Mouse (Mus musculus): ENCODE measurements around the gene Asb5.
"Not testable (repeated sequence)": the region's sequence is repeated elsewhere in the genome, so short reads cannot be mapped to it uniquely, and the experiment has no call there.

Gene Asb5

DNA sequence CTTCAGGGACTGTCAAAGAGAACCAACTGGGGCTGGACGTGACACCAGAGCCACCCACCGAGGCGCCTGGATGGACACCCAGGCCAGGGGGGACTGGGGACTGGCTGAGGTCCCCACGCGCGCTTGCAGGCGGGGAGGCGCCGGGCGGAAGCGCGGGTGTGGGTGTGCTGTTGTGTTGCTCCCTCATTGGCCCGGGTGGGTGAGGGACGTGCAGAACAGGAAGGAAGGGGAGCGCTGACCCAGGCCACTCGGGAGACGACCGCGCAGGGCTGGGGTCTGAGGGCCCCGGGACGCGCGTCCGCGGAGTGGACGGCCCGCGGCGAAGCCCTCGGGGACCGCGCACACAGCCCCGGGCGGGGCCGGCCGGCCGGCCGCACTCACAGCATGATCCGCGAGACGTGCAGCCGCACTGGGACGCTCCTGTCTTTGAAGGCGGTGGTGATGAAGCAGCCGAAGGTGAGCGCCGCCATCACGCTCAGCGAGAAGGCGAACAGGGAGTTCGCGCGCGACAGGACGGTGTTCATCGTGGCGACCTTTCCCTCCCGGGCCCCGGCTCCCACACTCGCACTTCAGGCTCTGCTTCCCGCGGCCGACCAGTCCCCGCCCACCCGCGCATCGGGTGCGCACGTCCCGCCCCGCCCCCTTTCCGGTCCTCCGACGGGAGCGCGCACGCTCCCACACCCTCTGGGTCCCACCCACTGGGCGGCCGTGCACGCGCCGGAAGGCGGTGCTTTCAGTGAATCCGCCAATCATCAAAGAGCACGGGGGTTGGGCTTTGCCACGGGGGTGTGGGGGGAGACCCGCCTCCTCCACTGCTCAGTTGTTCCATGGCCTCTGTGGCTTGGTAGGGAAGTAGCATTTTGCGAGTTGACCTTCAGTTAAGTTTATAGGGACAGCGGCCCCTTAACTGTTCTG lies at the start of gene Asb5, which contains the start of gene Spcs3:
Gene Asb5, plus strand, starts transcription at position 199 of the 915 bp plus-strand sequence.
Gene Spcs3, minus strand, starts transcription at position 617 of the 915 bp plus-strand sequence.
- DNase-seq = peak; percentile 96

DNA sequence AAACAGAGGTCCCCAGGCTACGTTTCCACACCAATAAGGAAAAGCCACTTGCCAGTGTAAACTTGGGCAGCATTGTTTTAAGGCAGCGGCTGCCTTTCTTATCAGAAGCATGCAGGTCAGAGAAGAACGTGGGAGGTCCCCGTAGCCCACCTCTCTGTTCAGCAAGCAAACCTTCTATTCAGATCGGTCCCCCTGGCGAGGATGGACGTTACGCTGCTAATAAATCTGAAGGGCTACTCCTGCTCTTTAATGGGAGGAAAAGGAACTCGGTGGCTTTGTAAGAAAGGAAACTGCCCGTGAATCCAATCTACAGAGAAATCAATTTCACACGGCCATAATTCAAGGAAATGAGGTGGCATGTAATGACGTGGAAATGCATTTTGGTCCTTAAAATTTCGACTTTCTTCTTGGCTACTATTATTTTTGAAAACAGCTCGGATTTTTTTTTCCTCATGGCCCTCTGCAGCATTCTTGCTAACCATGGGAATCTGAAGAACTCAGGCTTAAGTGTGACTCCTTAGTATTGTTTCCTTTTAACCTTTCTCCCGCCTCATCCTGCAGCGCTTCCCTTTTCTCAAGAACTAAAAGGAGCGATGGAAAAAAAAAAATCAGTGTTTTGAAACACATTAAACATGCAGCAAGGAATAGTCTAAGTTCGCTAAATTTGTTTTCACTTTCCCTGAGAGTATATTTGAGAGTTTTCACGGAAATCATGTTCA lies 42.7 kb upstream of the Asb5 start:
- DNase-seq = no peak

DNA sequence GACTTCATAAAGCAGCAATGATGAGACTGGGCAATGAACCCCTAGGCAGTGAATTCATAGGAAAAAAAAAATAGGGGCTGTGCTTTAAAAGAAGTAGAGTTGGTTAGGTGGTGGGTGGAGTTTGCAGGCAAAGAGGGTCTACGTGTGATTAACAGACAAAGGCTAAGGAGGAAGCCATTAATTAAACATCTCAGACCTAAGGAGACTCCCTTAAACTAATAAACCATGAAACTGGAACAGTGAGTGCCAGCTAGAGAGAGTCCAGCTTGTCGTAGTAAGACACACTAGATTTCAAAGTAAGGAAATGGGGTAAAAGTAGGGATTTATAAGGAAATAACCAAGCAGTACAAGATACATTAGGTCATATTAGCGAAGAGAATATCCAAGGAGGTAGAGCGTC lies 40.9 kb upstream of the Asb5 start:
- no peak for DNase-seq

DNA sequence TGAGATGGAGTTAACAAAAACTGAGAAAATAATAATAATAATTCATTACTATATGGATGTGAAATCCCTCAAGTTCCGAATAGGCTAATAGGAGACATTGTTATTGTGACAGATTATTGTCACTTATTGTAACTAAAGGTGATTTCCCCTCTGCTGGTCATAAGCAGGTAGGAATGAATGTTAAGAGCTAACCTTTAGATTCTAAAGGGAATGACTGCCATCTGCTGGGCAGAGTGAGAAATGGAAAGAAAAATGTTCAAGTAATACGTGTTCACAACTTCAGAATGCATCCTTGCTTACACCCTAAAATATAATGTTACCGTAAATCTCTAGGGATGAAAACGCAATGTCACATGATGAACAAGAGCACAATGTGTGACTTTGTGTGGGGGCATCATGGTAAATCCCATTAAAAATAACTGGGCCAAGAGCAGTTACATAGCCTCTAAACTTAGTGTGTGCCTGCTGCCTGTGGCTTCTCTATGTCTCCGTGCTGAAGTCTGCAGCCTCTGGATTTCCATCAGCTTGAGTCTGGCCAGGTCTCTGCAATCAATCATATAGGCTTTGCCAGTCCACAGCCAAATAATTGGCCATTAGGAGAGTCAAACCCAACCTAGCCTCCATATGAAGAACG lies 38.2 kb upstream of the Asb5 start:
- DNase-seq = no peak

DNA sequence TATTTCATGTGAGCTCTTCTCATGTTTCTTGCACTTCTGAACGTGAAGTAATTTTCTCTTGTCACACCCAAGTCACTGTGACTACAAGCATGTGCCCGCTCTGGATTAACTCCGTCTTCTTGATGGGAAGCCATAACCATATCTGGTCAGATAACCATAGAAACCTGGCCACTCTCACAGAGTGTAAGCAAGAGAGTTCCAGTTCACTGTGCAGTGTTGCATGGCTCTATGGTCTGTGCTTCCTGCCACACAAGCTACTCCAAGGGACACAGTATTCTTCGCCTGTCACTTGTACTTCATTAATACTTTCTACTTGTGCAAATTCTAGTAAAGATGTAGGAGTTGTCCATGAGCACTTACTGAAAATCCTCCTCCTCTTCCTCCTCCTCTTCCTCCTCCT lies 37.4 kb upstream of the Asb5 start:
- no peak for DNase-seq

DNA sequence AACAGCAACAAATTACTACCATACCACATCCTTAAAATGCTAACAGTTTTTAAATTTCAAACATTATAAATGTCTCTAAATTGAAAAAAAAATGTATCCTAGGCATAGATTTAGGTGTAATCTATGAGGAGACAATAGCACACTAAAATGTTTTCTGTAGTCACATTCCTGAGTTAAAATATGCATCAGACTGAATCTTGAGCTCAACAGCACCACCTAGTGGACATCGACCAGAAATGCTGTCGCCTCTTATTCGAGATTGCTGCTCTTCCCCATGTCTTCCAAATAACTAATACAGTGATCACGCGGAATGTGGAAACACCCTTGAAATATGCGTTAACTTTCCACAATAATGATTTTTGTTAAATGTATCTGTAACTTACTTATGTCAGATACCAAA lies 36.3 kb upstream of the Asb5 start:
- peak; percentile 73 for DNase-seq

DNA sequence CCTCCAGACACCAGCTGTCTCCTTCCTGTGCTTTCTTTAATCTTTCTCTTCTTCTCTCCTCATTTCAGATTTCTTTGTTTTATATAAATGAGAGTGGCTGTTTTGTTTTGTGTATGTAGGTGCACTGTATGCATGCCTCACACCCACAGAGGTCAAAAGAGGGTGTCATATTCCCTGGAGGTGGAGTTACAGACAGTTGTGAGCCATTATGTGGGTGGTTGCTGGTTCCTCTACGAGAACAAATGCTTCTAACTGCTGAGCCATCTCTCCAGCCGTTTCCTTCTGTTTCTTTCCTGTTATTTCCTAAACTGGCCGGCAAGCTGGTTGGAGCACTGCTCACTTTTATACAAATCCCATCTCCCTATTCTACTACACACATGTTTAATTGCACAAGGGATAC lies 35.5 kb upstream of the Asb5 start:
- DNase-seq = no peak

DNA sequence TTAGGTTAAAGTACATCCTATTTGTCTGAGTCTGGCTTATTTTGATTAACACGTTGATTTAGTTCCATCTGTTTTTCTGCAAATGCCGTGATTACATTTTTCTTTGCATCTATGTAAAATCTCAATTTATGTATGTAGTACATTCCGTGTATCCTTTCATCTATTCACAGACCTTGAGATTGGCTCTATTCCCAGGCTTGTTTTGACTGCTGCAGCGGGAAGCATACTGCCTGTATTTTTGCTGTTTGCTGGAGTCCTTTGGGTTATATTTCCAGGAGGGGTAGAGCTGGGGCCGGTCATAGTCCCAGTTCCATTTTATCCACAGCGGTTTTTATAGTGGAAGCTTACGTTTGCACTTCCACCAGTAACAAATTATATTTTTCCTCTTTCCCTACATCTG lies 26.3 kb upstream of the Asb5 start:
- no peak for DNase-seq

DNA sequence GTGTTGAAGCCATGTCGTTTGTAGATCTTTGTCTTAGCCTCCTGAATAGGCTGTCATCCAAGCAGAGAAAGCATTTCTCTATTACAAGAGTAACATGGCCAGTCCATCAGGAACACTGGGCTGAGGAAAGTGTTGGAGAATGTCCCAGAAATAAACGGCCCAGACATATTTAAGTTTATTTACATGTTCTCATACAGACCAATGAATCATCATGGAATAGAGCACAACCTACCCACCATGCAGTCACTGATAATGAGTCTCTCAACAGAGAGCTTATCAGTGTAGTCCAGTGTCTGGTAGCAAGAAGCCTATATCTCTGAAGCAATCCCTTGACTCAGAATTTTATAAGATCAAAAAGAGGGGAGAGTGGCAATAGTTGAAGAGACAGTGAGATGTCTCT lies 24.3 kb upstream of the Asb5 start:
- DNase-seq = no peak

DNA sequence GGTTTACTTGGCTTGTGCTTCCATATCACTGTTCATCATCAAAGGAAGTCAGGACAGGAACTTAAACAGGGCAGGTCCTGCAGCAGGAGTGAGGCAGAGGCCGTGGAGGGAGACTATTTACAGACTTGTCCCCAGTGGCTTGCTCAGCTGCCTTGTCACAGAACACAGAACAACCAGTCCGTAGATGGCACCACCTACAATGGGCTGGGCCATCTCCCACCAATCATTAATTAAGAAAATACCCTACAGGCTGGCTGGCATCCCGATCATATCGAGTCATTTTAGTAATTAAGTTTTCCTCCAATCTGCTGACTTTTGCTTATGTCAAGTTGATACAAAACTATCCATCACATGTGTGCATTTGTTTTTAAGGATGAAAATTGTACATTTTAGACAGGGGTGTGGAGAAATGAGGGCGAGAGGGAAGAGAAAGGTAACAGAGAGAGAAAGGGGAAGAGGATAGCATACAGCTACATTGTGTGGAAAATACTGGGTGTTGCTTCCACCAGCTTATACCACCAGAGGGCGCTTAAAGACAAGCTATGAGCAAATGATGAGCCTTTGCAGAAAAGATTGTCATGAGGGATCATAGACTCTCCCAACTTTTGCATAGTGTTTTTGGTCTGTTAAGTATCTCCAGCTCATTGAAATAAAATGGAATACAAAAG lies 21.8 kb upstream of the Asb5 start:
- peak; percentile 87 for DNase-seq

DNA sequence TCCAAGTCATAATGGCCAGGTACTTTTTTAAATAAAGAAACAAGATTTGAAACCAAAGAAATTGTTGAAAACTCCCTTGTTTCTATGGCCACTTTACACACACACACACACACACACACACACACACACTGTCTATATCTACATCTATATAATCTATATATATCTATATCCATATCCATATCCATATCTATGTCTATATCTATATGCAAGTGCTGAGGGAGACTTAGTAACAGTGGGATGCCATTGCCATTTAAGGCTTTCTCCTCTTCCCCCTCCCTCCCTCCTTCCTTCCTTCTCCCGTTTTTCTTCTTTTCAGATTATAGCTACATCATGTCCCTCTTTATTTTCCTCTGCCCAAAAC lies 21.3 kb upstream of the Asb5 start:
- DNase-seq = no peak

DNA sequence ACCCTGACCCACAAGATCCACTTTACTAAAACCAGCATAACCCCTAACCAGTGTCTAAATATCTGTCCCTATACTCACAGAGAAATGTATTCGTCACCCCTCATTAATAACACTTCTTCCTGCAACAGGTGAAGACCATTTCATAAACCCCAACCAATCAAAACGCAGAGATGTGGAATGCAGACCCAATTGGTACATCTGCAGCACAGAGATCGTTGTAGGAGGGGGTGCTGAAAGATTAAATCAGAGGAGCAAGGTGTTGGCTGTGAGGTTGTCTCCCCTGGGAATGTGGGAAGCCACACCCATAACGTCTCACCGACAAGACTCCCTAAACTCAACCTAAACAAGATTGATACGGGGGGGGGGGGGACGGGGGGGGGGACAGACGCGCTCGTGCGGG lies 20.6 kb upstream of the Asb5 start:
- no peak for DNase-seq

DNA sequence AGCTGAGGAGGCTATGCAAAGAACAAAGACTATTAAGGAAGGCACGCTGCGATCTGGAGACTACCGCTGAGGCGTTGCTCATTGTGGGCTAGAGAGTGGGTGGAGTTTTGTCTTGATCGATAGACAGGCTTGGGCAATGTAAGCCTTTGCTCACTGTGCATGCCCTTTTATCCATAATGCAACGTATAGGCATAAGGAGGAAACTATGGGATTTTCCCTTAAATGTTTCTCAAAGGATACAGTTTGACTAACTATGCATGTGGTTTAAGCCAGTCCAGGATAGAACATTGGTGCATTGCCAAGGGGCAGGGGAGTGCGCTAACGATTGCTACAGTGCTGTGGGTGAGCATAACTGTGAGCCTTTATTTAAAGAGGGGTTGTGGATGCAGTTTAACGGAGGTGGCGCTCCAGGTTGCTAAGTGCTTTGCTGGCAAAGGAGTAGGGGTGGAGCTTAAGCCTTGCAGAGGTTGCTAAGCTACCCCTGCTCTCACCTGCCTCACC lies 20.1 kb upstream of the Asb5 start:
- peak; percentile 63 for DNase-seq

DNA sequence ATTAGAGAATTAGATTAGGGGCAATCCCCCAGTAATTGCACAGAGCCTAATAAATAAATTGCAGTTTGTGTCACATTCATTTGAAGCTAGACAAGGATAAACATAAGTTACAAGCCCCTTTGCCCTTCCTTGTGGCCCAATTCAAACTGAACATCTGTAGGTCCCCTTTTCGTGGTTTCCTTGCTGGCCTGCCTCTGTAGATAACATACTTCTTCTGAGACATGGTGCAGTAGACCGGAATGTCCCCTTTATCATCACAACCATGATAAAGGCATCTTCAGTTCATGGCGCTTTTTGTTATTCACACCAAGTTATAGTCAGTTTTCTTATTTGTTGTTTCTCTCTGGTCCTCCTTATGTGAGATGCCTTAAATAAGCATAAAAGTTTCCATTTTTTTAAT lies 17.6 kb upstream of the Asb5 start:
- no peak for DNase-seq

DNA sequence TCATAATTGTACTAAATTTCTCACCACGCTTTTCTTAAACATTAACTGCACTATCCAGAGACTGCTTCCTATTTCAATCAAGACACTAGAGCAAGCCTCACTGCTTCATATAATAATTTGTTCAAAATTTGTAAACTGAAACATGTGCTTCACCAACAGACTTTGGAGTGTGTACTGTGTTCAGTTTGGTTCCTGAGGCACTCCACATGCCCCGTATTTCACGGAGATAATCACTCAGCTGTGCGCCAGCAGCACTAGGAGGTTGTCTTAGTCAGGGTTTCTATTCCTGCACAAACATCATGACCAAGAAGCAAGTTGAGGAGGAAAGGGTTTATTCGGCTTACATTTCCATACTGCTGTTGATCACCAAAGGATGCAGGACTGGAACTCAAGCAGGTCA lies 17.2 kb upstream of the Asb5 start:
- not testable (repeated sequence) for DNase-seq

DNA sequence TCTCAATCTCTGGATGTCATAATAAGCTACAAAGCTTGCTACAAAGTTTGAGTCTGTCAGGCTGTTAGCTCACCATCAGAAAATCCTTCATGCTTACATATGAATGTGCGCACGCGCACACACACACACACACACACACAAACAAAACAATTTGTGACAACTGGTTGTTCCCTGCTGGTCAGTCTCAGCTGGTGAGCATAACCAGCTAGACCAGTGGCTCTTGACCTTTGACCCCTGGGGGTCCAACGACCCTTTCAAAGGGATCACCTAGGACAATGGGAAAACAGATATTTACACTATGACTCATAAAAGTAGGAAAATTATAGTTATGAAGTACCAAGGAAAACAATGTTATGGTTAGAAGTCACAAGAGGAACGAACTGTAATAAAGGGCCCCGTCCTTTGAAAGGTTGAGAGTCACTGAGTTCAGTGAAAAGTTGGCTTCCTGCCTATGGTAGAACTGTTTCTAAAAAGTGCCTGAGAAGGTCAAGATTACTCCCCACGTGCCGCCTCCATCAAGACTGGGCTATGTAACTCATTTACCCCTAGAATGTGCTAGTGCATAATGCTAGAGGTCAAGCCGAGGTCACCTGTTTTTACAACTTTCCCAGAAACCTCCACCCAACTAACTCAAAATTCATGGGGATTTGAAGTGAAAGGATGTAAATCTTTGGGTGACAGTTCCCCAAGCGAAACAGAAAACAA lies 10.5 kb upstream of the Asb5 start:
- DNase-seq = no peak

DNA sequence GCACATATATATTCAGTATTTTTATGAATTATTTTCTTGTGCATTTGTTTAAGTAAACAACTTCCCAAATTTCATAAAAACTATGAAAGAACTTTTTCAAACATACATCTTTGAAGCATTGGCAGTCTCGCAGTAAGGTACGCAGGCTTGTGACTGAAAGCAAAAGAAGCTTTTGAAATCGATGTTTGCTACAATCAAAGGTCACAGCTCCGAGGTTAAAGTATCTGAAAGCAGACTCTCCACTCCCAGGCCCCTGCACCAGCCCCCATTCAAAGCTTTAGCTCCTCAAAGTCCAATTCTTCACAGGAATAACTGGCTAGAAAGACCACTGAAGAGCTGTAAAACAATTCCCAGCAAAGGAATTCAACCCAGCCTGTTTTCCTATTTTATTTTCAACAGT lies 8.9 kb upstream of the Asb5 start:
- DNase-seq = no peak

DNA sequence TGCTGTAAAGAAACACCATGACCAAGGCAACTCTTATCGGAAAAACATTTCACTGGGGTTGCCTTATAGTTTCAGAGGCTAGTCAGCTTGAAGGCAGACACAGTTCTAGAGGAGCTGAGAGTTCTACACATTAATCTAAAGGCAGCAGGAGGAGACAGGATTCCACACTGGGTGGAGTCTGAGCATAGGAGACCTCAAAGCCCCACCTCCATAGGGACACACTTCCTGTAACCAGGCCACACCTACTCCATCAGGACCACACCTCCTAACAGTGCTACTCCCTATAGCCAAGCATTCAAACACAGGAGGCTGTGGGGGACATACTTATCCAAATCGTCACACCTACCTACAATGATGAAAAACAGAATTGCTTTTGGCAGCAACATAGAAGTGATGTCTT lies 3.8 kb upstream of the Asb5 start:
- DNase-seq = no peak

DNA sequence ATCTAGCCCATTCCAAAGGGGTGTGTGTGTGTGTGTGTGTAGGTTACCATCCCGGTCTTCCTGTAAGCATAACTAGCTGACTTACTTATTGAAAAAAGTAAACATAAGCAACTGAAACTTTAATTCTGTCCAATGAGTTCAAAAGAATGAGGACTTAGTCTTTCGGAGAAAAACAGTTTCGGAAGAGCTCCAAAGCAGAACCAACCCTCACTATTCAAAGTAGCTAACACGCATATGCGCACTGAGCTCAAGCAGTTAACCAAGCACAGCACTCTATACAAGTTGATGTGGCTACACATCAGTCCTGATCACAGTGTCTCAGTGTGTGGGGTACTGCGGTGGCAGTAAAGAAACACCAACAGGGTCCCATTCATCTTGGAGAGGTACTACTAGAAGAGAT lies 2.7 kb upstream of the Asb5 start:
- no peak for DNase-seq

DNA sequence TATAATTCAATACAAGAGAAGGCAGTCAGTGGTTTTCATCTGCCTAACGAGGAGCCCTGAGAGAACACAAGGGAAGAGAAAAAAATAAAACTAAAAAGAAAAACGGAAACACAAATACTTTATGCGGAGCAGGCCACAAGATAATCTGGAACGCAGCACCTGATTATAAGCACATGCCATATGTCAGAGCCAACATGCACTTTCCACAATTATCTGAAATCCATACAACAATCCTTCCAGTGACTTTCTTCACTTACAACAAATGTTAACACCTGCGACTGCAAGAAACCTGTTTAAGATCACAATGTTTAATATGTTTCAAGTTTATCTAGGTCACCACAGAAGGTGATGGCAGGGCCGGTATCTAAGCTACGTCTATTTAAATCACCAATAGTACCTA lies 809 bp upstream of the Asb5 start:
- no peak for DNase-seq

DNA sequence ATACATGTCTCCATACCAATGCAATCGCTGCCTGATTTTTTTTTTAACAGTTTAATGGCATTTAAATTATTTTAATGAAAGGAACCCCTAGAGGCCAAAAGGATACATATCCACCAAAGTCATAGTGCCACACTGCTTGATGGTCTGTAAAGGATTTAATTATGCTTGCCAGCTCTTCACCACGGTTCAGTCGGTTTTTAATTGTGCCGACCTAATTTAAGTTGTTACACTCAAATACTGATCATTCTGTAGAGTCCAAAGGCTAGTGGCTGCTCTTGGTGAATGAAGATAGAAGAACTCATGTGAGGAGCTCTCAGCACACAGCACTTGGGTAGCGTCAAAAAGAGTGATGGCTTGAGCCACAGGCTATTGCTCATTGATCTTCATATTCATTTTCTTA lies 5.8 kb downstream of the Asb5 start:
- no peak for DNase-seq

DNA sequence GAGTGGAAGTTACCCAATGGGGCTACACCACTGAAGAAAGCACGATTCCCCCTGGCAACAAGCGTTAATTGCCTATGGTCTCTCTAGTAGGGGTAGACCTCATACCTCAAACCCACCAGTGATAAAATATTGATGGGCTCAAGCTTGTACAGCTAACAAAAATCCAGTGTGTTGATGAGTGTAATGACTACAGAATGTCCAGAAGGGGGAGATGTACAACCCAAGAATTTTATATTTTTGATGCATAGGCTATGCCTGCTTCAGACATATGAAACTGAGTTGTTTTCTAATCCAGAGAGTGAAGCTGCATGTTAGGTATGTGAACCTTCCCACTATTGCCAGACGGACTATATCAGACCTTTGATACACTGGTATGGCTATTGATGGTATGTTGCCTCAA lies 7.9 kb downstream of the Asb5 start:
- DNase-seq = no peak

Measured in right cerebral cortex, adult 18-20 months (tissue).